Mouse (Mus musculus): ENCODE data around the gene Myom3.

- TF ChIP-seq POLR2A (IDR thresholded peaks at IDR 0.05; ENCODE audit: control insufficient read depth, extremely low read depth, insufficient read depth, low read length, poor library complexity) (no peak), CTCF (IDR thresholded peaks at IDR 0.05; ENCODE audit: borderline replicate concordance, control insufficient read depth, extremely low read depth, insufficient read depth, low read length, poor library complexity) (peak; percentile 42; the same call in 1 of the 2 replicates)
These were observed 43.8 kb downstream of the Myom3 start for GRCm38 (mm10) chr4:135803299-135803698.

All from thymus, adult 2 months (tissue).